In the genomic region with DNA sequence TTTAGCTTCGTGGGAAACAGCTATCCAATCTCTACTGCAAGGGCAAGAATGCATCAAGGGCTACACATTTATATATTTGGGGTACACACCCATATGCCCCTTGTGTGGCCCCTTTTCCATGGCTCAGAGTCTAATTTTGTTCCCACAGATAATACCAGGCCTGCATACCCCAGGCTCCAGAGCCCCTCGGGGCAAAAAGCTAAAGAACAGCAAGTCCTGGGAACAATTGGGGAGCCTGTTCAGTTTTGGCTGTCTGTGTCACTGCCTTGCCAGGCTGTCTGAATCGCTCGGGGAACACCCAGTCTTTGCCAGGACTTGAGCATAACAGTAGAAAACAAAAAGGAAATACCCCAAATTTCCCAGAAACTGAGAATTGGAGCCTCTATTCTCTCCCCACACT, we compare ENCODE assay signal across 30 mouse cellular contexts. TPM values are rescaled to one million over a fixed set of nuclear protein-coding genes. Genes with fewer than 3 reads are reported as not detected.
DNase-seq lines count a peak whose midpoint lies in the region; ATAC-seq and TF ChIP-seq lines count a peak whose summit lies in the region.
"Had no signal": no experiment of that assay in that cellular context is flagged by ENCODE, and none has a peak within 500 bp of the region (broad histone marks: within the 10 kb centered on the region; RNA-seq: fewer than 3 reads in every experiment).

No protein-coding gene starts in this region.

- no peak overlapping the region for H3K9ac ChIP-seq in forebrain, embryonic 14.5 days (ENCODE audit: low read length)
- no peak overlapping the region for H3K9ac ChIP-seq in forebrain, embryonic 15.5 days (replicated peaks)
- no peak overlapping the region for H3K9ac ChIP-seq in hindbrain, postnatal 0 days (replicated peaks; ENCODE audit: low read length)
- H3K9ac ChIP-seq in hindbrain, embryonic 13.5 days, result no peak overlapping the region
- no peak overlapping the region for H3K9ac ChIP-seq in midbrain, postnatal 0 days (replicated peaks; ENCODE audit: low read length, poor library complexity, severe bottlenecking)
- no peak overlapping the region for H3K9ac ChIP-seq in midbrain, embryonic 11.5 days (ENCODE audit: low read length)
- H3K9ac ChIP-seq: limb, embryonic 15.5 days; liver, embryonic 13.5 days; midbrain, embryonic 15.5 days had no signal

- no peaks in the 10 kb centered on the region for H3K27me3 ChIP-seq in forebrain, embryonic 14.5 days (replicated peaks; ENCODE audit: control insufficient read depth, insufficient read depth, low read length)
- no peaks in the 10 kb centered on the region for H3K27me3 ChIP-seq in forebrain, embryonic 15.5 days
- H3K27me3 ChIP-seq in hindbrain, postnatal 0 days (ENCODE audit: insufficient read depth, low read length), result no peaks in the 10 kb centered on the region
- no peaks in the 10 kb centered on the region for H3K27me3 ChIP-seq in hindbrain, embryonic 13.5 days
- no peaks in the 10 kb centered on the region for H3K27me3 ChIP-seq in midbrain, postnatal 0 days (ENCODE audit: insufficient read depth, low read length)
- no peaks in the 10 kb centered on the region for H3K27me3 ChIP-seq in midbrain, embryonic 11.5 days (ENCODE audit: control insufficient read depth, insufficient read depth, low read length)
- H3K27me3 ChIP-seq: limb, embryonic 15.5 days; liver, embryonic 13.5 days; megakaryocyte, embryonic 14.5 days; midbrain, embryonic 15.5 days had no signal

- 0 out of 2 replicates have a peak, but pooled peaks cover 3% of the 10 kb centered on the region for H3K9me3 ChIP-seq in forebrain, embryonic 14.5 days (replicated peaks; ENCODE audit: control insufficient read depth, low read length)
- H3K9me3 ChIP-seq in forebrain, embryonic 15.5 days, result no peaks in the 10 kb centered on the region
- H3K9me3 ChIP-seq in hindbrain, postnatal 0 days (ENCODE audit: low read length), result no peaks in the 10 kb centered on the region
- no peaks in the 10 kb centered on the region for H3K9me3 ChIP-seq in hindbrain, embryonic 13.5 days
- peaks cover 3% of the 10 kb centered on the region; the same call in 1 of the 2 replicates for H3K9me3 ChIP-seq in midbrain, postnatal 0 days (ENCODE audit: low read length)
- peaks cover 3% of the 10 kb centered on the region; the same call in 1 of the 2 replicates for H3K9me3 ChIP-seq in midbrain, embryonic 11.5 days (ENCODE audit: control insufficient read depth, low read length)
- H3K9me3 ChIP-seq: limb, embryonic 10.5 days; limb, embryonic 15.5 days; midbrain, embryonic 15.5 days had no signal

- H3K4me1 ChIP-seq in forebrain, embryonic 14.5 days (ENCODE audit: control insufficient read depth, insufficient read depth, low read length), result no peaks in the 10 kb centered on the region
- no peaks in the 10 kb centered on the region for H3K4me1 ChIP-seq in forebrain, embryonic 15.5 days
- no peaks in the 10 kb centered on the region for H3K4me1 ChIP-seq in hindbrain, postnatal 0 days (ENCODE audit: insufficient read depth, low read length)
- no peaks in the 10 kb centered on the region for H3K4me1 ChIP-seq in hindbrain, embryonic 13.5 days (replicated peaks)
- H3K4me1 ChIP-seq in midbrain, postnatal 0 days (ENCODE audit: insufficient read depth, low read length), result no peaks in the 10 kb centered on the region
- no peaks in the 10 kb centered on the region for H3K4me1 ChIP-seq in midbrain, embryonic 11.5 days (ENCODE audit: control insufficient read depth, insufficient read depth, low read length)
- H3K4me1 ChIP-seq: hindbrain, embryonic 10.5 days; limb, embryonic 10.5 days; limb, embryonic 15.5 days; liver, embryonic 13.5 days; megakaryocyte, embryonic 14.5 days; midbrain, embryonic 15.5 days had no signal

- peak; percentile 29 for DNase-seq in forebrain, embryonic 14.5 days (ENCODE audit: low spot score)
- DNase-seq in hindbrain, postnatal 0 days (ENCODE audit: low spot score), result peak; percentile 51
- DNase-seq in midbrain, postnatal 0 days (ENCODE audit: low spot score), result peak; percentile 49
- DNase-seq in midbrain, embryonic 11.5 days (ENCODE audit: low spot score, missing footprints), result no peak
- DNase-seq in frontal cortex, postnatal 14 days (ENCODE audit: low spot score in 2 of 2), result no peak
- DNase-seq: adrenal gland, adult 8-10 months; B cell, adult 2 months; cerebellum, adult 11 months; heart, postnatal 14 days; kidney, adult 9 months; kidney, postnatal 10 days; layer of hippocampus, adult 9-11 months; liver, embryonic 13.5 days; lung, adult 18-20 months; lung, postnatal 4 days; right cerebral cortex, postnatal 4 days; thymus, adult 18-20 months; thymus, postnatal 25 days had no signal

- H3K4me3 ChIP-seq in forebrain, embryonic 14.5 days (ENCODE audit: low read depth, low read length), result no peak overlapping the region
- no peak overlapping the region for H3K4me3 ChIP-seq in forebrain, embryonic 15.5 days
- no peak overlapping the region for H3K4me3 ChIP-seq in hindbrain, postnatal 0 days (ENCODE audit: low read length)
- H3K4me3 ChIP-seq in hindbrain, embryonic 13.5 days, result no peak overlapping the region
- H3K4me3 ChIP-seq in midbrain, postnatal 0 days (ENCODE audit: low read depth, low read length), result no peak overlapping the region
- H3K4me3 ChIP-seq in midbrain, embryonic 11.5 days (ENCODE audit: low read depth, low read length), result no peak overlapping the region
- H3K4me3 ChIP-seq: hindbrain, embryonic 10.5 days; limb, embryonic 10.5 days; limb, embryonic 15.5 days; liver, embryonic 13.5 days; megakaryocyte, embryonic 14.5 days; midbrain, embryonic 15.5 days had no signal

- ATAC-seq in forebrain, embryonic 14.5 days, result no peak
- no peak for ATAC-seq in forebrain, embryonic 15.5 days (replicated peaks)
- ATAC-seq in hindbrain, postnatal 0 days, result peak; percentile 76; the same call in 1 of the 2 replicates
- no peak for ATAC-seq in hindbrain, embryonic 13.5 days (ENCODE audit: low FRiP score)
- ATAC-seq in midbrain, postnatal 0 days (ENCODE audit: low FRiP score), result no peak
- no peak for ATAC-seq in midbrain, embryonic 11.5 days (ENCODE audit: low FRiP score)
- ATAC-seq: activated CD4-positive, CD25-positive, alpha-beta regulatory T cell, adult 4 months; intestine, postnatal 0 days; lung, postnatal 0 days; midbrain, embryonic 15.5 days had no signal

- TF ChIP-seq CTCF in hindbrain, postnatal 0 days (IDR thresholded peaks at IDR 0.05; ENCODE audit: low read depth), result no peak
- TF ChIP-seq CTCF in midbrain, postnatal 0 days (IDR thresholded peaks at IDR 0.05), result no peak

- H3K27ac ChIP-seq in forebrain, embryonic 14.5 days (ENCODE audit: low read depth, low read length), result no peak overlapping the region
- no peak overlapping the region for H3K27ac ChIP-seq in forebrain, embryonic 15.5 days (replicated peaks)
- peak overlapping the region; percentile 60; the same call in 1 of the 2 replicates for H3K27ac ChIP-seq in hindbrain, postnatal 0 days
- H3K27ac ChIP-seq in hindbrain, embryonic 13.5 days, result no peak overlapping the region
- no peak overlapping the region for H3K27ac ChIP-seq in midbrain, postnatal 0 days (ENCODE audit: low read depth, low read length)
- H3K27ac ChIP-seq in midbrain, embryonic 11.5 days (ENCODE audit: low read depth, low read length), result no peak overlapping the region
- H3K27ac ChIP-seq: hindbrain, embryonic 10.5 days; limb, embryonic 10.5 days; limb, embryonic 15.5 days; liver, embryonic 13.5 days; midbrain, embryonic 15.5 days; stomach, postnatal 0 days had no signal

- no peaks in the 10 kb centered on the region for H3K36me3 ChIP-seq in forebrain, embryonic 14.5 days (ENCODE audit: control insufficient read depth, insufficient read depth, low read length)
- H3K36me3 ChIP-seq in forebrain, embryonic 15.5 days, result no peaks in the 10 kb centered on the region
- H3K36me3 ChIP-seq in hindbrain, postnatal 0 days (ENCODE audit: insufficient read depth, low read length), result no peaks in the 10 kb centered on the region
- H3K36me3 ChIP-seq in hindbrain, embryonic 13.5 days, result no peaks in the 10 kb centered on the region
- H3K36me3 ChIP-seq in midbrain, postnatal 0 days (ENCODE audit: insufficient read depth, low read length), result no peaks in the 10 kb centered on the region
- H3K36me3 ChIP-seq in midbrain, embryonic 11.5 days (ENCODE audit: control insufficient read depth, insufficient read depth, low read length), result no peaks in the 10 kb centered on the region
- H3K36me3 ChIP-seq: hindbrain, embryonic 10.5 days; limb, embryonic 10.5 days; limb, embryonic 15.5 days; liver, embryonic 13.5 days; midbrain, embryonic 15.5 days had no signal

- WGBS in forebrain, embryonic 14.5 days, result 57% methylated on average over 4 of the region's 4 CpGs
- WGBS in forebrain, embryonic 15.5 days, result 44% methylated on average over 4 of the region's 4 CpGs
- 61% methylated on average over 4 of the region's 4 CpGs for WGBS in hindbrain, postnatal 0 days
- 74% methylated on average over 4 of the region's 4 CpGs for WGBS in hindbrain, embryonic 13.5 days
- WGBS in midbrain, postnatal 0 days, result 65% methylated on average over 4 of the region's 4 CpGs
- WGBS in midbrain, embryonic 11.5 days, result 83% methylated on average over 4 of the region's 4 CpGs

- H3K4me2 ChIP-seq in forebrain, embryonic 14.5 days (ENCODE audit: low read length), result no peak overlapping the region
- H3K4me2 ChIP-seq in forebrain, embryonic 15.5 days (replicated peaks), result no peak overlapping the region
- no peak overlapping the region for H3K4me2 ChIP-seq in hindbrain, postnatal 0 days (ENCODE audit: low read depth, low read length)
- H3K4me2 ChIP-seq in hindbrain, embryonic 13.5 days, result no peak overlapping the region
- no peak overlapping the region for H3K4me2 ChIP-seq in midbrain, postnatal 0 days (ENCODE audit: low read depth, low read length, poor library complexity, severe bottlenecking)
- no peak overlapping the region for H3K4me2 ChIP-seq in midbrain, embryonic 11.5 days
- H3K4me2 ChIP-seq: limb, embryonic 15.5 days; liver, embryonic 13.5 days; midbrain, embryonic 15.5 days had no signal

RNA-seq across cellular contexts. Expression of gene Plce1, which starts 20.2 kb away (rescaled TPM):
- 3.4 and 5.1 TPM in 2 replicates for polyA plus RNA-seq in forebrain, embryonic 14.5 days (2014; fragmentation: Nextera tagmentation; extraction: Ambion mirVana)
- polyA plus RNA-seq in forebrain, embryonic 15.5 days (2015; fragmentation: Nextera tagmentation; extraction: Ambion mirVana), result 4.4 and 5.4 TPM in 2 replicates
- 10.0 TPM in 2 replicates for total RNA-seq in hindbrain, postnatal 0 days (2014; rRNA removed)
- polyA plus RNA-seq in hindbrain, postnatal 0 days (2015; fragmentation: Nextera tagmentation; extraction: Ambion mirVana), result 5.2 and 5.7 TPM in 2 replicates
- polyA plus RNA-seq in hindbrain, embryonic 13.5 days (2015; fragmentation: Nextera tagmentation; extraction: Ambion mirVana), result 3.8 and 4.8 TPM in 2 replicates
- 11.8 and 19.5 TPM in 2 replicates for total RNA-seq in midbrain, postnatal 0 days (2014; rRNA removed)
- 3.0 and 3.3 TPM in 2 replicates for polyA plus RNA-seq in midbrain, postnatal 0 days (2015; fragmentation: Nextera tagmentation; extraction: Ambion mirVana)
- 4.1 and 4.3 TPM in 2 replicates for polyA plus RNA-seq in midbrain, embryonic 11.5 days (2014; fragmentation: Nextera tagmentation; extraction: Ambion mirVana)
- total RNA-seq: neutrophil, adult 5-6 weeks had no signal

Comparison
In these comparisons a context has a peak if more than half of its experiments do, and no peak if none do; other contexts are left out.
1. DNase-seq: peak in forebrain, embryonic 14.5 days (single experiment), hindbrain, postnatal 0 days (single experiment) and midbrain, postnatal 0 days (single experiment); none in midbrain, embryonic 11.5 days (single experiment) and frontal cortex, postnatal 14 days (0 of 2).